Mouse (Mus musculus) ES-E14 (cell line): ENCODE measurements at regions not wholly inside any gene's neighbourhood (a gene's known extent, or its start where the extent isn't known, plus 50 kb on each side); places are given as distances from the start of the nearest gene placed in this dataset.

ENCODE experiments used
- CHD2 ChIP-seq: IDR thresholded peaks from 2 replicates; pipeline ENCODE4 v1.6.1; 2014; ENCODE audit warnings: mild to moderate bottlenecking, low read depth, low read length, inconsistent platforms
- HCFC1 ChIP-seq: IDR thresholded peaks from 2 replicates; pipeline ENCODE4 v1.6.1; 2012; ENCODE audit warnings: low read length, inconsistent platforms, borderline replicate concordance; ENCODE audit not compliant: insufficient read depth

- TF ChIP-seq HCFC1 (no peak), CHD2 (no peak)
Measured at GRCm38 (mm10) chr15:86578689-86579088, 364.4 kb downstream of the Tbc1d22a start.
